Mouse (Mus musculus) left cerebral cortex, postnatal 4 days (tissue): ENCODE measurements around the gene Clcf1. TPM values are rescaled to one million over a fixed set of nuclear protein-coding genes. Genes with fewer than 3 reads are reported as not detected.
A peak's percentile ranks its signal among the peaks of the same experiment; 100 is the strongest.

Experiments
- DNase-seq: peaks from one replicate; pipeline ENCODE4 v3.0.0-alpha.2; 2022
- intact Hi-C: fragments of 180-260 bp; cut with DNase I; formaldehyde crosslinking; loops from one replicate; pipeline ENCODE4 v1.15.1; 2025
- total RNA-seq, 2 experiments: library from RNA; stranded (reverse); gene quantifications; 2 replicates each; pipeline ENCODE4 v1.2.3; 2021

Gene Clcf1
- total RNA-seq, 2 experiments from 2014 or later: 1.2 to 1.3 TPM

DNA sequence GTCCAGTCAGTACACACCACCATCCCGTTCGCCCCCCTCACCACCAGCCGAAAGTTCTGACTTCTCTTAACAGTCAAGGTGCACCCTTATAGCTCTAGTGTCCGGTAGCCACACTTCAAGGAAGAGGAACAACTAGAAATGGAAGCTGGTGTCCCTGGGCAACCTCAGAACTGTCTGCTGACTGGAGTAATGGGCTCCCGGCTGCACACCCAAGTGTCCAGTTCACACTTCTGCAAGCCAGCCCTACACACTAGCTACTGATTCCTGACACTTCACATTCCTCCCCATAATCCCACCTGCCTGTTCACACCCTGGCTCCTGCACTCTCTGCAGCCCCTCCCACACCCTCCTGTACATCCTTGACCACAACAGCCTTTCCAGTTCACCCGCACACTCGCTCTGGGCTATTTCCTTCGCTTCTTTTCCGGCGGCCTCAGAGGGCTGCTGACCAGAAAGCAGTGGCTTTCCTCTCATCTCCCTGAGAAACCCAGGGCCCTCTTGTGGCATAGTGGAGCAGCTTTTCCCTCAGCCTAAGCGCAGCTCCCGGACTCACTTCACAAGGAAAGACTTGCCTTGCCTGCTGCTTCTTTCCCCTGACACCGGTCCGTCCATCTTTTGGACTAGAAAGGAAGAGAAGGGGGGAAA, 2.1 kb downstream of the Clcf1 start:
- intact Hi-C loops: loop anchor here (10.0 kb wide), 1 partner anchor 201 kb away; the partner anchor contains the start of gene Ndufv1
- DNase-seq: no peak

DNA sequence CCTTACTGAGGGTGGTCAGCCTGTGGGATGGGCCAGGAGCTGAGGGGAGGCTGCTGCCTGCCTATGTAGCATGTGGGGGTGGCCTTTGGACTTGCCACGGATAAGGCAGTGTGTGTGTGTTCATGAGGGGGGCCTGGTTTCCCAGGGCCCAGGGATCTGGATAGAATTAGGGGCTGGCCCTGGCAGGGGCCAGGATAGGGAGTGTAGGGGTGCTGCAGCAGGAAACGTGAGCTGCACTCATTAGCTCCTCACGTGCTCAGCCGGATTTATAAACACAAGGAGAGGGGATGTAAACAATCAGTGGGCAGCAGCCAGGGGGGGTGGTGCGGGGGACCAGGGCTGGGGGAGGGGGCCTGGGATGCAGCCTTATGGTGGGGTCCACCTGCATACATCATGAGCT, 3.1 kb downstream of the Clcf1 start:
- intact Hi-C loops: loop anchor here (10.0 kb wide), 1 partner anchor 202 kb away; the partner anchor contains the start of gene Ndufv1
- no peak for DNase-seq

DNA sequence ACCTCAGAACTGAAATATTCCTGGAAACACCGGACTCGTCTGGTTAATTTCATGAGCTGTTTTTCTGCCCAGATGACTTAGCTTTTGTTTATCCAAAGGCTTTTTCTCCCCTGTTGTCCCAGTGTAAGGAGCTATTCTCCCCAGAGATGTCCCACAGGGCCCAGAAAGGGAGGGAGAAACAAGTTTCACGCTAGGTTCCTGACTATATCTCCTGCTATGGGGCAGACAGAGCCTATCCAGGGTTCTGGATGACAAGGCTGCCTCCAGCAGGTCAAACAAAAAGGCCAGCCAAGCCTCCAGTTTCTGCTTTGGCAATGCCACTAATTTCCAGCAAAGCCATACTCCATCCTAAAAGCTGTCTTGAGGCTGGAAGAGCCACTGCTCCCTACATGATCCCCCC, 3.8 kb downstream of the Clcf1 start:
- no peak for DNase-seq
- intact Hi-C loops: loop anchor here (10.0 kb wide), 1 partner anchor 203 kb away; the partner anchor contains the start of gene Ndufv1

DNA sequence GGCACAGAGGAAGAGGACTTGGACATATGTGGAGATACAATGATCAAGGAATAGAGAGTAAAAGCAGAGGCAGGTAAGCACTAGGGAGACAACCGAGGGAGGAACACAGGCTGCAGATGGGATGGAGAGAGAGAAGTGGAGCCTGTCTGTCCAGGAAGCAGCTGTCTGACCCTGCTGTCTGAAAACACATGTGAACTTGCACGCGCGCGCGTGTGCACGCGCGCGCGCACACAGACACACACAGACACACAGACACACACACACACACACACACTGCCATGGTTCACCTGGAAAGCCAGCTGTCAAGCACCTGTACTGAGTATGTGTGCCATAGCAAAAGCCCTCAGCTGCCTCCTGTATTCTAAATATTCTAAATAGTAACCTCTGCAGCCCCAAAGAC, 4.3 kb downstream of the Clcf1 start:
- no peak for DNase-seq
- intact Hi-C loops: loop anchor here (10.0 kb wide), 1 partner anchor 203 kb away; the partner anchor contains the start of gene Ndufv1

DNA sequence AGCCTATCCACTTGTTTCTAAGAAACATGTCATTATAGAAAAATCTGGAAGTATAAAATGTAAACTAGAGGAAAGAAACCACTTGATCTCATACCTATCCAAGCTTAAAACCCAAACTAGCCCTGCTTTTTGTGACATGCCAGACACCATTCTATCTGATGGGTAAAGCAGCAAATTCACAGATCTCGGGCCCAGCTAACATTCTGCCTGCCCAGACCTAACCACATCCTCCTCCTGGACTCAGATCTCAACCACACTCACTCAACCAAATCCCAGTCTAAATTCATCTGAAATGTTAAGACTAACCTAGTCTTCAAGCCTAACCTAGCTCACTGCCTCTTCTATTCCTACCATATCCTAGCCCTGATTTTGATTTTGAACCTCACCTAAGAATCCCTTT, 4.7 kb downstream of the Clcf1 start:
- intact Hi-C loops: loop anchor here (10.0 kb wide), 1 partner anchor 204 kb away; the partner anchor contains the start of gene Ndufv1
- no peak for DNase-seq

DNA sequence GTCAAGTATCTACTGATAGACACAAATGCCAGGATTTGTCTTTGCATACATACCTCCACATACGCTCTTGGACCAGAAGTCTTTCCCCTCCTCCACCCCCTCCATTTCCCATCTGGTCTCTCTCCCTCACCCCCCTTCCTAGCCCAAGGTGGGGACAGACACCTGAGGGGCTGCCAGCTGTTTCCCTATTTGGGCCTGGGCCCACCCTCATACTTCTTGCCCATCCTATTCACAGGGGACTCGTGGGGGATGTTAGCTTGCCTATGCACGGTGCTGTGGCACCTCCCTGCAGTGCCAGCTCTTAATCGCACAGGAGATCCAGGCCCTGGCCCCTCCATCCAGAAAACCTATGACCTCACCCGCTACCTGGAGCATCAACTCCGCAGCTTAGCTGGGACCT, 5.9 kb downstream of the Clcf1 start:
- no peak for DNase-seq
- intact Hi-C loops: loop anchor here (10.0 kb wide), 1 partner anchor 205 kb away; the partner anchor contains the start of gene Ndufv1

DNA sequence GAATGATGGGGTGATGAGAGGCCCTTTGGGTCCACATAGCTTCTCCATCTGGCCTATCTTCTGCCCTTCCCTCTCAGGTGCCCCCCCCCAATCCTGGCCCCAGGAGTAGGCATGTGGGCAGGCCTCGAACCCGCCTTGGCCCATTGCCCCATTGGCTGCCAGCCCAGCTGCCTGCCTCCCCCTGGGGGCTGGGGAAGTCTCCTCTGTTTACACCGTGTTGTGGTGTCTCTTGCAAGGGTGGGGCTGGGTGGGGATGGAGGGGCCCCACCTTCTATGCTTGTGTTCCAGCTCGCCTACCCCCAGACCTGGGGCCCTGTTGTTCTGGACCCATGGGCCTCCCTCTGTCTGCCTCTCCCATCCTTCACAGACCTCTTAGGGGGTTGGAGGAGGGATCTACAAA, 6.4 kb downstream of the Clcf1 start:
- intact Hi-C loops: no loop called here

DNA sequence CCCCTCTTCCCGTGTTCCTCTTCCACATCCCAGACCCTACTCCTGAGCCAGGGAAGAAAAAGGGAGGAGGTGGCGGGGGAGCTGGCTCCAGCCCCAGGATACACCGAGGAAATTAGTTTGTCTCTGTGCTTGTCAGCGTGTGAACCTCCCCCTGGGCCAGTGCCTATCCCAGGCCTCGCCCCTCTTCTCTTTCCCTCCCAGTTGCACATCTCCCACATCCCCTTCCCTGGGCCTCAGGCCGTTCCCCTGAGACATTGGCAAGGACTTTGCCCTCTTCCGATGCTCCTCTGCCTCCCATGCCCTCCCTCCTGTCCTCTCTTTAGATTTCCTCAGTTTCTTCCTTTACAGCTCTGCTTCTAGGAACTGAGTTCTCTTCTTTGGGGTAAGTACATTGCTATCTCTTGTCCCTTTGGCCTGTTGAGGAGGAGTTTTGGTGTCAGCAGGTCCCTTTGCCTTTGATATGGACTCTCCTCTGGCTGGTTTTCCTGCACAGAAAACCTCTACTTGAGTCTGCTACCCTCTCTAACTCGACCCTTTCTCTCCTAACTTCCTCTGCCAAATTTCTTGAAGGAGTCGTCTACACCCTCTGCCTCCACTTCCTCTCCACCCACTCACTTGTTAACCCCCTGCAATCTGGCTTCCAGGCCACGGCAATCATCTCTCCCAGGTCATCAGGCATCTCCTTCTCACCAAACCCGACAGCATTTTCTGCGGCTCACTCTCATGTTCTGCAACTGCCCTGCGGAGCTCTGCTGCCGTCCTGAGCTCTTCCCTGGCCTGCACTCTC, 7.1 kb downstream of the Clcf1 start:
- intact Hi-C loops: no loop called here
- no peak for DNase-seq

More for the DNA sequence above, 6.4 kb downstream of the Clcf1 start:
- DNase-seq: peak; percentile 68

DNA sequence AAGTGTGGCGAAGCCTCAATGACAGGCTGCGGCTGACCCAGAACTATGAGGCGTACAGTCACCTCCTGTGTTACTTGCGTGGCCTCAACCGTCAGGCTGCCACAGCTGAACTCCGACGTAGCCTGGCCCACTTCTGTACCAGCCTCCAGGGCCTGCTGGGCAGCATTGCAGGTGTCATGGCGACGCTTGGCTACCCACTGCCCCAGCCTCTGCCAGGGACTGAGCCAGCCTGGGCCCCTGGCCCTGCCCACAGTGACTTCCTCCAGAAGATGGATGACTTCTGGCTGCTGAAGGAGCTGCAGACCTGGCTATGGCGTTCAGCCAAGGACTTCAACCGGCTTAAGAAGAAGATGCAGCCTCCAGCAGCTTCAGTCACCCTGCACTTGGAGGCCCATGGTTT, 8.1 kb downstream of the Clcf1 start:
- intact Hi-C loops: no loop called here
- DNase-seq: peak; percentile 33

DNA sequence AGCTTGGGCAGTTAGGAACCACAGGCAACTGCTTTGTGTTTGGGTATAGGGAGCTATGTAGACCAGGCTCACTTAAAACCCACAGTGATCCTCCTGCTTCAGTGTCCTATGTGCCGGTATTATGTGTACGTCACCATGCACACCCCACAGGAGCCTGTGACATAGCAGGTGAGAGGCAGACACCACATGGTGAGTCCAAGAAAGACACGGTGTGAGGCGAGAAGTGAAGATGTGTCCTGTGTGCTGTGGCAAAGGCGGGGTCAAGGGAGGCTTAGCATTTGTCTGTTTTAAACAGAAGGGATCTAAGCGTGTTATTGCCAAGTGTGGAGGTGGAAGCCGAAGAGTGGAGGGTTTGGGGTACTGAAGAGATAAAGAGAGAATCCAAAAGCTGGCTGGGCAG, 12.7 kb downstream of the Clcf1 start:
- DNase-seq: no peak
- intact Hi-C loops: no loop called here

DNA sequence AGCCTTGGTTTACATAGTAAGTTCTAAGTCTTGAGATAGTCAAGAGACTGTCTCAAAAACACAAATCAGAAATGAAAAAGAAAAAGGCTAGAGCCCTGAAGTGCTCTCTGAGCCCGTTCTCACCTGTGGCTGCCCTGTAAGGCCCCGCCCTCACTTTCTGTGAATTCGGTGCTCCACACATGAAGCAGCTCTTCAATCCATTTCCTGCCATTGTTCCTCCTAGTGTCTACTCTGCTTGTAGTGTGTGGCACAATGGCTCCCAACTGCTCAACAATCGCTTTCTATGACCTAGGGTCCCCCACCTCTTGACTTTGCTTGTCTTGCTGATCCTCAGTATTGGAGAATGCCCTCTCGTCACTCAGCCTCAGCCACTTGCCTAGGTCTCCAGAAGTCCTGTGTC, 13.4 kb downstream of the Clcf1 start:
- DNase-seq: no peak
- intact Hi-C loops: no loop called here

DNA sequence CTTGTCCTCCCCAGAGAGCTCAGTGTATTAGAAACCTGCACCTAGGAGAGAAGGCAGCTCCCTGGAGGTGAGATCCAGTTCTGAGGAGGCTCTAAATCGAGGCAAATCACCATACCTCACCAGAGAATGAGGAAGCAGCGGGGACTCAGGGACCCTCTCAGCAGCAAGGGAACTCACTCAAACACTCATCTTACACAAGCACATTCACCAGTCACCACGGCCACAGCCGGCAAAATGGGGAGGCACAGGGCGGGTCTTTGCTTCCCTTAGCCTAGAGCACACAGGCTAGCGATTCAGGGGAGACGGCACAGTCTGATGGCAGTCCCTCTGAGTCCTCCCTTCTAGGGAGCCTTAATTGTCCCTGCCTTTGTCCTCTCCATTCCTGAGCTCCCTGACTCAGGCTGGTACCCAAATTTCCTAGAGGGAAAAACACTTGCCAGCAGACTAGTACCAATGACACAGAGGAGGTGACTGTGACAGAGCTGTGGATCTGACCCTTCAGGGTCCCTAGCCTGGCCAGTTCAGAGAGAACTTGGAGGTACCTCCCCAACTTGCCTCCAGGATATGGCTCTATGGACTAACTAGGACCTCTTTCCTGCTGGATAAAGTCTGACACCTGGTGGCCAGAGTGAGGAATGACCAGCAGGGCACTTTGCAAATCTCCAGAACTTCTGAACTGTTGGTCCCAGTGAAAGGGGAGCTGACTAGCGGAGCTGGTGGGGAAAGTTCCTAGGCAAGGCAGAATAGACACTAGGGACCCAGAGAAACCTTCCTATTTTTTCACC, 14.0 kb downstream of the Clcf1 start:
- DNase-seq: peak; percentile 61
- intact Hi-C loops: no loop called here

DNA sequence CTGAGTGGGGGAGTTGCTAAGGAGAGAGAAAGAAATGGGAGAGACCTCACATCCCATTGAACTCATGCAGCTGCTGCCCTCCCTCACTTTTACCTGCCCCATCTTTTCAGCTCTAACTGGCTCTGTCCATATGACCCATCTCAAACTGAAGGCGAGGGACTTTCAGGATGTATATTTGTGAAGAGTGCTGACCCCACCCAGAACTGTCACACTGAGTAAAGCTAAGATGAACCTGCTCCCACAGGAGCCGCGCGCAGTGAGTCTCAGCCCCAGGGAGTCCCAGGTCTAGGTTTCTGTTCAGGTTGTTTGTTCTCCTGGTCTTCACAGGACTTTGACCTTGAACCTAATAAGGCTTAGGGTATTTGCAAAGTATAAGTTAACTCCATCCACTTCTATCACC, 14.9 kb downstream of the Clcf1 start:
- no peak for DNase-seq
- intact Hi-C loops: no loop called here

DNA sequence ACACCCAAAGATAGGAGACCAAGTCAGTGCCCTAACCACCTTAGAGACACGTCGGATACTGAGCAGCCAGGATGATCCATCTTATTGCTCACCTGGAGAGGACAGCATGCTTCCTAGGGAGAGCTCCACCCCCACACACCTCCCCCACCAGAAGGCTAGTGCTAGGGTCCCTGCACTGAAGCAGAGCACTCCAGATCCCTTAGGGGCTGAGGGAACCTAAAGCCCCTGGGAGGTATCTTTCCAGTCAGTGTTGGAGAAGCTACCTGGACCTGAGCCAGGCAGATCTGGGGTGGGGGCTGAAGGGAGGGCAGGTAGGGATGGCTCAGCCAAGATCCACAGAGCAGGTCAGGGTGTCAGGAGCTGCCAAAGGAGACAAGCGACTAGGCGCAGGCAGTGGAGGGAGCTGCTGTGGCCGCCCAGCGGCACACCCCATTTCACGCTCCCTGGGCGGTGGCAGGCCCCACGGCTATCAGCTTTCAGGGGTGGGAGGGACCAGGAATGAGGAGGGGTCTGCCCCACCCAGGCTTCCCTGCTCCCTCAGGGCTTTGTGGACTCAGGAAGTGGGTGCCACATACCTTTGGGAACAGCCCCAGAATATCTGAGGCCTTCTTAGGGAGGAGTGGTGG, 15.5 kb downstream of the Clcf1 start:
- intact Hi-C loops: no loop called here
- DNase-seq: no peak

DNA sequence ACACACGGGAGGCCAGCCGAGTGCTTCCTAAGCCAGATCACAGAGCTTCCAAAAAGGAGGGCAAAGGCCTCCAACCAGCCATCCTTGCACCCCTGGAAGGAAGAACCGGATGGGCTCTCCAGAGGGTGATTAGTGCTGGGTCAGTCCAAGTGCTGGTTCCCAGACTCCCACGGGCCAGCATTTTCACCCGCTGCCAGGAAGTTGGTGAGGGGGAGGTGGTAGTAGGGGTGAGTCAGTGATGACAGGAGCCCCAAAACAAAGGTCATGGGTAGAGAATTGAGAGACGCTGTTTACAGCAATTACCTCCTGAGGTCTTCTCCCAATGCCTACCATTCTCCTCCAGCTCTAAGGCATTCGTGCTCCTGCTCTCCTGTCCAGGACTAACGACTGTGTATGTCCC, 16.4 kb downstream of the Clcf1 start:
- intact Hi-C loops: no loop called here
- no peak for DNase-seq

DNA sequence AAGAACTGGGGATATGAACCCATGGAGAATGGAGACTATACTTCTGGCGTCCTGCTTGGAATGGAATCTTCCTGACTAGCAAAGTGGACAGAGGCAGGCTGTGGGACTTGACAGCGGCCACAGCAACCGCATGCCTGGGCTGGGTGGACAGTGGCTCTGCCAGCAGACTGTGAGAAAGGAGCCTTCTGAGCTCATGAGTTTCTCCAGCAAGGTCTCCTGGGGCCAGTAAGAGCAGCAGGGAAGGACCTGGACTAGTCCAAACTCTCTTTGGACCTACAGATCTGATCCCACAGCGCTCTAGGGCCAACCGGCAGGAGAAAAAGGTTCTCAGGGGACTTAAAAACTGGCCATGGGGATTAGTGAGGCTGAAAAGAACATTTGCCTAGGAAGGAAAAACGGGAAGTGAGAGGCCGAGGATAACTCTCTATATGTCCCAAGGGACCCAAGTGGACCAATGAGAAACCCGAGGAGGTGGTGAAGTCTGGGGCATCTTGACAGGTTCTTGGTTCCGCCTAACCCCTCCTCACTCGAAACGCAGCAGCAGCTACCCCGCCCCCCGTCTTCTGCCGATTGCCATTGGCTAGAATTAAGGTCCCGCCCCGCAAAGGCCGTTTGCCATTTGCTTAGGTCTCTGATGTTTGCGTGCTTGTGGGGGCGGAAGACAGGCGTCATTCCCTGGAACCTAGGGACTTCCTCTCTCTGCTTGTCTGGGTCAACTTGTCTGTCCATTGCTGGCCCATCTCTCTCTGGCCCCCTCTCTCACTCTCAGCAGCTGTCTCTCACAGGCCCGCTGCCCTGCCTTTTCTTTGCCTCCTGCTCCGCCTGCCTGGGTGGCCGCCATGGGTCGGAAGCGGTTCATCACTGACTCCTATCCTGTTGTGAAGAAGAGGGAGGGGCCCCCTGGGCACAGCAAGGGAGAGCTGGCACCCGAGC, 17.5 kb downstream of the Clcf1 start, which contains the start of gene Pold4:
Gene Pold4 (plus strand): TSS at position 647 of the 933 bp plus-strand sequence.
- DNase-seq: peak; percentile 97
- intact Hi-C loops: no loop called here

DNA sequence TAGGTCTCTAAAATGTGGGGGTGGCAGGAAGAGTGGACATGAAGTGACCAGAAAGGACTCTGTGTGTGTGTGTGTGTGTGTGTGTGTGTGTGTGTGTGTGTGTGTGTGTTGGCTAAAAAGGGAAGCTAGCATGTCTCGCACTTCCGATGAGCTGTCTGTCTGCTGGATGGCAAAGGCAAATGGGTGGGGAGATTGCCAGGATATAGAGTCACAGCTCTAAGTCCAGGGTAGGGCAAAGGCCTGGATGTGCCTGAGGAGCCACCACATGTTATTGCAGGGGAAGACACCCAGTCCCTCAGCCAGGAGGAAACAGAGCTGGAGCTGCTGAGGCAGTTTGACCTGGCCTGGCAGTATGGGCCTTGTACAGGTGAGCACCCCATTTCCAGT, 18.1 kb downstream of the Clcf1 start:
- DNase-seq: no peak
- intact Hi-C loops: no loop called here

DNA sequence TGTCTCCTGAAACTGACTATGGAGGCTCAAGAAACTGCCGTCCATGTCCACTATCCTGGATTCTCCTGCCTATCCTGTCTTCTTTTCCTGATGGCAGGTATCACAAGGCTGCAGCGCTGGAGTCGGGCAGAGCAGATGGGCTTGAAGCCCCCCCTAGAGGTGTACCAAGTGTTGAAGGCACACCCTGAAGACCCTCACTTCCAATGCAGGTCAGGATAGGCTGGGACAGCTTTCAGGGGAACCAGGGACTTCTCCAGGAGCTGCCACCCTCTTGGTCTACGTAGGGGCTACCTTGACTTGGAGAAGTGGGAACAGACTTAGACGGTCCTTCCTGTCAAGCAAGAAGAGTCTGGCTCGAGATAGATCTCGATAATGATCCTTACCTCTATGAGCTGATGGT, 18.6 kb downstream of the Clcf1 start:
- intact Hi-C loops: no loop called here
- DNase-seq: no peak

DNA sequence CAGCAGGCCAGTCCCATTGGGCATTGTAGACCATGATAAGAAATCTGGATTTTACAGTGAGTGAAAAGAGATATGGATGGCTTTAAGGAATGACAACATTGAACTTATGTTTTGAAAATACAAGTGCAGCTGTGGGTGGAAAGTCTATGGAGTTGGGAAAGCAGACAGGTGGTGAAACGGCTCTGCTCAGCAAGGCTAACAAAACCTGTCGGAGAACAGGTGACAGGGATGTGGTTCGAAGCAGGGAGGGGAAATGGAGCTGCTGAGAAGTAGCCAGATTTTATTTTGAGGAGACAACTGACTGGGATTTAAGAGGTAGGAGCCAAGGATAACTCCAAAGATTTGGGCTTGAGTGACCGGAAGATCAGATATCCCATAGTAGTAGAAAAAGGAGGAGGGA, 20.5 kb downstream of the Clcf1 start:
- no peak for DNase-seq
- intact Hi-C loops: no loop called here

DNA sequence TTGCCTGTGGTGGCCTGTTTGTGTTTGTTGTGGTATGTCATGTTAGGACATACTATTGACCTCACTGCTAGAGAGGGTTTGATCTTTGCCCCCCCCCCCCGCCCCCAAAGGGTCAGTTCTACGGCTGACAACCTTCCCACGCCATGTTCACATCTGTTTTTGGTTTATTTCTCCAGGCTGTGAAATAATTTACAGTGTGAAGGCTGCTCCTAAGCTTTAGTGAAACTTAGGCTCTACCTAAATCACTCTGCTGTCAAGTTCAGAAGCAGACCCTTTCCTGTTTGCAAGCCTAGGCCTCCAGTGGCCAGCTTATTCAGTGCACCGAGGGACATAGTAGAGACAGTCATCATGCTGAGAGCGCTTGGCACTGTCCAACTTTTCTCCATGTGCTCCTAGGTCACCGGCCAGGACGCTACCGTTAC, 26.2 kb downstream of the Clcf1 start:
- DNase-seq: no peak
- intact Hi-C loops: no loop called here
